Mouse (Mus musculus) heart, postnatal 0 days (tissue): Measurements from ENCODE around the gene Hoxc12. TPM values are rescaled to one million over a fixed set of nuclear protein-coding genes. Genes with fewer than 3 reads are reported as not detected.

Source experiments
- ATAC-seq: fragments of 200-750 bp; cut with Nextera tagmentation; 2 replicates; pipeline ENCODE4 v1.8.0; 2017; ENCODE audit warnings: low read depth, moderate number of reproducible peaks, moderate library complexity; ENCODE audit not compliant: insufficient read depth
- DNase-seq: peaks from one replicate; pipeline ENCODE4 v3.0.0-alpha.2; 2016; ENCODE audit warnings: low spot score
- H3K27ac ChIP-seq: fragments of 300-500 bp; sonication (generic); 2 replicates; pipeline ENCODE4 v1.5.1; 2014; ENCODE audit warnings: low read depth, mild to moderate bottlenecking
- H3K27me3 ChIP-seq: fragments of 300-500 bp; sonication (generic); 2 replicates; pipeline ENCODE4 v1.6.1; 2014; ENCODE audit warnings: low read length, mixed read lengths; ENCODE audit not compliant: control insufficient read depth, insufficient read depth
- H3K36me3 ChIP-seq: fragments of 300-500 bp; sonication (generic); replicated peaks from 2 replicates; pipeline ENCODE4 v1.6.1; 2014; ENCODE audit warnings: low read length, mixed read lengths; ENCODE audit not compliant: control insufficient read depth, insufficient read depth
- H3K4me1 ChIP-seq: fragments of 300-500 bp; sonication (generic); 2 replicates; pipeline ENCODE4 v1.6.1; 2014; ENCODE audit warnings: antibody characterized with exemption; ENCODE audit not compliant: control insufficient read depth, insufficient read depth
- H3K4me2 ChIP-seq: fragments of 300-500 bp; sonication (generic); 2 replicates; pipeline ENCODE4 v1.6.1; 2014; ENCODE audit warnings: low read depth, mild to moderate bottlenecking, low read length, moderate library complexity
- H3K4me3 ChIP-seq: fragments of 300-500 bp; sonication (generic); 2 replicates; pipeline ENCODE4 v1.5.1; 2014; ENCODE audit warnings: low read depth, low read length
- H3K9ac ChIP-seq: fragments of 300-500 bp; sonication (generic); replicated peaks from 2 replicates; pipeline ENCODE4 v1.6.1; 2014; ENCODE audit warnings: low read depth, low read length, mixed read lengths
- H3K9me3 ChIP-seq: fragments of 300-500 bp; sonication (generic); replicated peaks from 2 replicates; pipeline ENCODE4 v1.6.1; 2016; ENCODE audit warnings: low read length; ENCODE audit not compliant: control insufficient read depth
- CTCF ChIP-seq: IDR thresholded peaks from 2 replicates; pipeline ENCODE4 v1.5.1; 2016; ENCODE audit warnings: antibody characterized with exemption, control low read depth, low read depth
- EP300 ChIP-seq: IDR thresholded peaks from 2 replicates; pipeline ENCODE4 v1.6.1; 2016; ENCODE audit warnings: antibody characterized with exemption, low read depth
- WGBS: fragments of 180-500 bp; shearing (Covaris S2); extraction: QIAGEN DNeasy Blood & Tissue Kit; methylation state at CpG from one replicate; pipeline ENCODE4 v1.1.7; 2014; 5-methylcytosine and 5-hydroxymethylcytosine counted together
- polyA plus RNA-seq: library from polyadenylated mRNA; unstranded; fragments of >200 nt; fragmentation: Nextera tagmentation; extraction: Ambion mirVana; gene quantifications from 2 replicates; pipeline ENCODE4 v1.2.1, GENCODE M21; 2015
- total RNA-seq: library from RNA; depleted of rRNA; stranded (reverse); fragments of >200 nt; gene quantifications from 2 replicates; pipeline ENCODE4 v1.2.3, GENCODE M21; 2014; ENCODE audit warnings: low replicate concordance

The Hoxc12 gene
- total and polyA plus RNA-seq, 2 experiments from 2014 or later = not detected

DNA sequence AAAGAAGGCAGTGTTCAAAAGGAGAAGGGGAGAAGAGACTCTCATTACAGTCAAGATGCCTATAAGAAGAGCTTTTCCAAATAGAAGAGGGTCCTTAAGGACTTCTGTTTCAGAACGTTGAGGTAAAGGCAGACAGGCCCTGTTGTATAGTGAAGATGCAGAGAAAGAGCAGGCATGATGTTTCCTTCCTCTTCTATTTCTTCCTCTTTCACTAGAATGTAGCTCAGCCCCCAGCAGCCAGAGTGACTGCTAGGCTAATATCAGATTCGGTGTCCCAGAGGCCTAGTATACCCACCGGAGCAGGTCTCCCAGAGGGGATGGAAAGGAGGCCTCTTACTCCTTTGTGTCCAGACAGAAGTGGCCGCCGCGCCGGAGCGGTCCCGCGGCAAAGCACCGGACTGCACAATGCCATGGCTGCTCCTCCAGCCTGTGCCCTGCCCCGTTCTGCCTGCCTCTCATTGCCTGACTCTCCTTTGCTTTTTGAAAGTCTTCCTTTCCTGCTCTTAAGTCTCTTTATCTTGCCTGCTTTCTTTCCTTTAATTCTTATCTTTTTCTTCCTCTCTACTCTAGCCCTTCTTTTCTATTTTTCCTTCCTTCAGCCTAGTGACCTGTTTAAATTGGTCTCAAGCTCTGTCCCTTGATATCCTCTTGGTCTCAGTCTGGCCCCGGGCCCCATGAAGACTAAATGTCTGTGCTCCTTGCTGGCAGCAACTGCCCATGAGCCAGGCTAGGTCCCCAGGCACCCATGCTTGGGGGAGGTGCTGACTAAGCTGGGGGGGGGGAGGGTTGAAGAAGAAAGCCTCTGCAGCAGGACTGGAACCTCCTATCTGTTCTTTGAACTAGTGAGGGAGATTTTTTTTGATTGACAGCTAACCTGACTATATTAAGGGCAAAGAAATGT lies 42.3 kb downstream of the Hoxc12 start:
- no peaks in the 10 kb centered on the region for H3K9me3 ChIP-seq
- H3K27ac ChIP-seq = no peak overlapping the region
- no peaks in the 10 kb centered on the region for H3K36me3 ChIP-seq
- DNase-seq (no peak), ATAC-seq (no peak)
- 16% methylated on average over 13 of the region's 13 CpGs for WGBS
- peaks cover 100% of the 10 kb centered on the region for H3K27me3 ChIP-seq
- H3K4me1 ChIP-seq = peaks cover 12% of the 10 kb centered on the region
- no peak overlapping the region for H3K4me2 ChIP-seq
- H3K9ac ChIP-seq = no peak overlapping the region
- no peak overlapping the region for H3K4me3 ChIP-seq
- TF ChIP-seq EP300 (no peak), CTCF (no peak)

- H3K4me1 ChIP-seq = peaks cover 12% of the 10 kb centered on the region
- no peaks in the 10 kb centered on the region for H3K36me3 ChIP-seq
- no peak overlapping the region for H3K27ac ChIP-seq
- H3K9me3 ChIP-seq = no peaks in the 10 kb centered on the region
- TF ChIP-seq CTCF = no peak
- TF ChIP-seq EP300 = no peak
- H3K27me3 ChIP-seq = peaks cover 99% of the 10 kb centered on the region
- ATAC-seq = no peak
- no peak overlapping the region for H3K9ac ChIP-seq
- H3K4me3 ChIP-seq = no peak overlapping the region
- WGBS = 11% methylated on average over 1 of the region's 1 CpGs
- no peak for DNase-seq
- H3K4me2 ChIP-seq = no peak overlapping the region
Observed at GRCm38 (mm10) chr15:102979936-102980335, 43.4 kb downstream of the Hoxc12 start.

- H3K4me3 ChIP-seq = no peak overlapping the region
- WGBS = 3% methylated on average over 11 of the region's 11 CpGs
- no peak overlapping the region for H3K9ac ChIP-seq
- H3K9me3 ChIP-seq = no peaks in the 10 kb centered on the region
- H3K27me3 ChIP-seq = peaks cover 99% of the 10 kb centered on the region
- H3K36me3 ChIP-seq = no peaks in the 10 kb centered on the region
- no peak overlapping the region for H3K27ac ChIP-seq
- TF ChIP-seq EP300 (no peak), CTCF (no peak)
- peaks cover 12% of the 10 kb centered on the region for H3K4me1 ChIP-seq
- H3K4me2 ChIP-seq = no peak overlapping the region
- no peak for DNase-seq
- ATAC-seq = no peak
Observed at GRCm38 (mm10) chr15:102980352-102980751, 43.8 kb downstream of the Hoxc12 start.

DNA sequence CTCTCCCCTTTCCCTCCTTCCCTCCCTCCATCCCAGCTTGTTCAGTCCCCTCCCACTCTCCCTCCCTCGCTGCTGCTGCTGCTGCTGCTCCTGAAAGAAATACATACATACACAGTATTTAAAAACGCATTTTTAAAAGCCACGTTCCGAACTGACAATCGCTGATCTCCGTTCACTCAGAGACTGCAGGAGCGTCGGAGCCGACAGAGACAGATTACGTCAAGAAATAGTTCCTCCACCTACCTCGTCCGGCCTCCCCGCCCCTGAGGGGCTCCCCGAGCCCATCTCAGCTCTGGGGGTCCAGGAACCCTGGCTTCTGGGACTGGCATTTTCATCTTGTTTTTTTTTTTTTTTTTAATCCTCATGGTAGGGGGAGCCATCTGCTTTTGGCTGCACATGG lies 44.4 kb downstream of the Hoxc12 start:
- H3K4me3 ChIP-seq = peak overlapping the region; percentile 29; the same call in 1 of the 2 replicates
- H3K9ac ChIP-seq = no peak overlapping the region
- TF ChIP-seq EP300 (no peak), CTCF (no peak)
- no peak overlapping the region for H3K27ac ChIP-seq
- no peaks in the 10 kb centered on the region for H3K36me3 ChIP-seq
- H3K27me3 ChIP-seq = peaks cover 99% of the 10 kb centered on the region
- no peak overlapping the region for H3K4me2 ChIP-seq
- H3K9me3 ChIP-seq = no peaks in the 10 kb centered on the region
- no peak for DNase-seq
- peaks cover 12% of the 10 kb centered on the region for H3K4me1 ChIP-seq
- WGBS = under 1% methylated on average over 14 of the region's 14 CpGs
- ATAC-seq = no peak

GRCm38 (mm10) chr15:102981379-102982288 lies 45.1 kb downstream of the Hoxc12 start:
- Histone ChIP-seq H3K4me1 (peaks cover 12% of the 10 kb centered on the region), H3K9me3 (no peaks in the 10 kb centered on the region), H3K4me2 (peak overlapping the region; percentile 35), H3K27ac (no peak overlapping the region), H3K27me3 (peaks cover 99% of the 10 kb centered on the region), H3K9ac (no peak overlapping the region), H3K4me3 (peak overlapping the region; percentile 29), H3K36me3 (no peaks in the 10 kb centered on the region)
- DNase-seq = no peak
- WGBS = 1% methylated on average over 88 of the region's 88 CpGs
- ATAC-seq = no peak
- TF ChIP-seq CTCF (no peak), EP300 (no peak)
